Mouse (Mus musculus) small intestine, adult 2 months (tissue): ENCODE measurements at regions not wholly inside any gene's neighbourhood (a gene's known extent, or its start where the extent isn't known, plus 50 kb on each side); places are given as distances from the start of the nearest gene placed in this dataset.

Source experiments
- H3K27ac ChIP-seq: fragments of 200-500 bp; 2 replicates; pipeline ENCODE4 v1.5.1; 2012; ENCODE audit warnings: low read depth, low read length, control low read depth, inconsistent platforms; ENCODE audit not compliant: insufficient read depth
- H3K27me3 ChIP-seq: fragments of 200-500 bp; 2 replicates; pipeline ENCODE4 v1.6.1; 2012; ENCODE audit warnings: mild to moderate bottlenecking, moderate library complexity, low read length, inconsistent platforms; ENCODE audit not compliant: control insufficient read depth, insufficient read depth
- H3K36me3 ChIP-seq: fragments of 200-500 bp; 2 replicates; pipeline ENCODE4 v1.6.1; 2012; ENCODE audit warnings: mild to moderate bottlenecking, low read length, control low read depth, inconsistent platforms; ENCODE audit not compliant: control insufficient read depth, insufficient read depth
- H3K4me1 ChIP-seq: fragments of 200-500 bp; 2 replicates; pipeline ENCODE4 v1.6.1; 2012; ENCODE audit warnings: low read length, inconsistent platforms, mixed read lengths; ENCODE audit not compliant: control insufficient read depth, insufficient read depth, insufficient read length
- H3K4me3 ChIP-seq: fragments of 200-500 bp; 2 replicates; pipeline ENCODE4 v1.5.1; 2012; ENCODE audit warnings: low read depth, mild to moderate bottlenecking, control low read depth, inconsistent platforms, low read length, moderate library complexity
- CTCF ChIP-seq: fragments of 200-500 bp; IDR thresholded peaks from 2 replicates; pipeline ENCODE4 v1.5.1; 2012; ENCODE audit warnings: low read depth, mild to moderate bottlenecking, control low read depth, inconsistent platforms, low read length, moderate library complexity, mixed read lengths; ENCODE audit not compliant: insufficient replicate concordance, insufficient read length; ENCODE audit errors: extremely low read depth
- POLR2A ChIP-seq: fragments of 200-500 bp; IDR thresholded peaks from 2 replicates; pipeline ENCODE4 v1.6.1; 2012; ENCODE audit warnings: low read depth, mild to moderate bottlenecking, control low read depth, inconsistent platforms, low read length, moderate library complexity
- WGBS: fragments of 180-500 bp; shearing (Covaris S2); methylation state at CpG from one replicate; pipeline ENCODE4 v1.1.7; 2018; 5-methylcytosine and 5-hydroxymethylcytosine counted together

DNA sequence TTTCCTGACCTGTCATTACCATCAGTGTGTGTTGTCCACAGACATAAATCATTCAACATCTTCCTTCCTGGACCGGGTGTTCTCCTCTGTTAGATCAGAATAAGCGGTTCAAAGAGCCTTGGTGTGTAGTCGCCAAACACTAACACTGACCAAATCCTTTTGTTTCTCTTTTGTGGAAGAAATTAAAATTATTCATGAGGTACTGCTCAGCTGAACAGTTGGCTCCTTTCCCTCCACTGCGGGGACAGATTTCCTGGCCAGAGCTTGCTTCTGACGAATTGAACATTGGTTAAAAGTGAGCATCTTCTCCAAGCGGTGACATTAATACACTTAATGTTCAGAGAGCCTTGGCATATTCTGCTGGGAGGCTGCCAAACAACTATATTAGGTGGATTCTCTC is 506.2 kb downstream of the 1810013L24Rik start:
- no peaks in the 10 kb centered on the region for H3K27me3 ChIP-seq
- no peak for TF ChIP-seq POLR2A
- H3K4me1 ChIP-seq = no peaks in the 10 kb centered on the region
- no peaks in the 10 kb centered on the region for H3K36me3 ChIP-seq
- H3K4me3 ChIP-seq = no peak overlapping the region
- 74% methylated on average over 6 of the region's 6 CpGs for WGBS
- H3K27ac ChIP-seq = no peak overlapping the region

- no peak for TF ChIP-seq CTCF
- no peak for TF ChIP-seq POLR2A
- Histone ChIP-seq H3K4me1 (no peaks in the 10 kb centered on the region), H3K4me3 (no peak overlapping the region), H3K27me3 (no peaks in the 10 kb centered on the region), H3K27ac (no peak overlapping the region), H3K36me3 (no peaks in the 10 kb centered on the region)
- WGBS = 67% methylated on average over 3 of the region's 3 CpGs
Measured at GRCm38 (mm10) chr16:9339456-9339855, 509.6 kb downstream of the 1810013L24Rik start.

GRCm38 (mm10) chr16:9341245-9341644 is 511.3 kb downstream of the 1810013L24Rik start:
- Histone ChIP-seq H3K4me1 (no peaks in the 10 kb centered on the region), H3K27ac (no peak overlapping the region), H3K27me3 (no peaks in the 10 kb centered on the region), H3K36me3 (no peaks in the 10 kb centered on the region), H3K4me3 (no peak overlapping the region)
- WGBS = 86% methylated on average over 4 of the region's 4 CpGs
- TF ChIP-seq CTCF (no peak), POLR2A (no peak)

- TF ChIP-seq CTCF (no peak), POLR2A (no peak)
- 82% methylated on average over 4 of the region's 4 CpGs for WGBS
Measured at GRCm38 (mm10) chr16:9353811-9354210, 523.9 kb downstream of the 1810013L24Rik start.

GRCm38 (mm10) chr16:9354331-9355030 is 524.6 kb downstream of the 1810013L24Rik start:
- Histone ChIP-seq H3K4me3 (no peak overlapping the region), H3K4me1 (no peaks in the 10 kb centered on the region), H3K27me3 (no peaks in the 10 kb centered on the region), H3K36me3 (no peaks in the 10 kb centered on the region), H3K27ac (no peak overlapping the region)
- 76% methylated on average over 8 of the region's 8 CpGs for WGBS
- no peak for TF ChIP-seq POLR2A
- no peak for TF ChIP-seq CTCF

More at GRCm38 (mm10) chr16:9353811-9354210, 523.9 kb downstream of the 1810013L24Rik start:
- Histone ChIP-seq H3K27ac (no peak overlapping the region), H3K4me1 (no peaks in the 10 kb centered on the region), H3K27me3 (no peaks in the 10 kb centered on the region), H3K4me3 (no peak overlapping the region), H3K36me3 (no peaks in the 10 kb centered on the region)

GRCm38 (mm10) chr16:9358651-9359050 is 528.8 kb downstream of the 1810013L24Rik start:
- Histone ChIP-seq H3K4me3 (no peak overlapping the region), H3K36me3 (no peaks in the 10 kb centered on the region), H3K27me3 (no peaks in the 10 kb centered on the region), H3K27ac (no peak overlapping the region), H3K4me1 (no peaks in the 10 kb centered on the region)
- no peak for TF ChIP-seq CTCF
- 60% methylated on average over 4 of the region's 4 CpGs for WGBS

- H3K27ac ChIP-seq = no peak overlapping the region
- H3K4me3 ChIP-seq = no peak overlapping the region
- no peaks in the 10 kb centered on the region for H3K36me3 ChIP-seq
- TF ChIP-seq POLR2A = no peak
- TF ChIP-seq CTCF = no peak
- H3K4me1 ChIP-seq = no peaks in the 10 kb centered on the region
- H3K27me3 ChIP-seq = no peaks in the 10 kb centered on the region
- 82% methylated on average over 3 of the region's 3 CpGs for WGBS
Measured at GRCm38 (mm10) chr16:9359399-9360135, 529.7 kb downstream of the 1810013L24Rik start.
